Mouse (Mus musculus): ENCODE measurements around the gene Rnf224.

Gene Rnf224

DNA sequence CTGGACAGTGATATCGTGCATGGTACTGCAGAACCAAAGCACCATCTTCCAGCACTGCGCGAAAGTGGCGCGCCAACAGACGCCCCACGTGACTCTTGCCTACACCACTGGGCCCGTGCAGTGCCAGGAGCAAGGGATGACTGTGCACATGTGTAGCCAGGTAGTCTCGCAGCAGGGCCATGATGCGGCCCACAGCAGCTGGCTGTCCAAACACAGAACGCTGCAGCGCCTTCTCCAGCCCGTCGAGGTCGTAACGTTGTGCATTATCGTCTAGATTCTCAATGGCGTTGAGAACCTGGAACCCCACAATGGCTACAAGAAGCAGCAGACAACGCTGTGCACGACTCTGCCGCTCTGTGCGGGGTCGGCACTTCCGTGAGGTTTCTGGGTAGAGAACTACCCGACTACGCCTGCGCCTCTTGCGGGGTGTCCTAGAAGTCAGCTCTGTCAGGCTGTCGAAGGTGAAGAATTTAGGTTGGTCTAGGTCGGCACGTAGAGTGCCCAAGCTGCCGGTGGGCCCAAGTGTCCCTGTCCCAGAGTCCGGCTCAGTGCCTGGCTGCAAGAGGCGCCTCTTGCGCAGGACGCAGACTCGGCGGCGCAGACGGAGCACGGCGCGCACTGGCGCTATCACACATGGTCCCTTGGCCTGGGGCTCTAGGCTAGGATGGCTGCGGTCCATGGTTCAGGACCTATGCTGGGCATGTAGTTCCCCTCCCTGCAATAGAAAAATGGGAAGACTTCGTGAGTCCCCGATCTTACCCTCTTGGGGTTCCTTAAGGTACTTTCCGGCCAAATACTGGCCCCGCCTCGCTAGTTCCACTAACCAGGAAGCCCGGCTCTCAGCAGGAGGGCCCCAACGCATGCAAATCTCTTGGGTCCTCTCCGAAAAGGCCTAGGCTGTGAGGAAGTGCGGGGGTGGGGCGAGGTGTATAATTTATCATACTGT, 41.1 kb downstream of the Rnf224 start:
- DNase-seq (ENCODE audit: extremely low spot score, low spot score) = no peak

GRCm38 (mm10) chr2:25194486-25195171, 42.0 kb downstream of the Rnf224 start:
- DNase-seq (ENCODE audit: extremely low spot score, low spot score) = no peak

GRCm38 (mm10) chr2:25194006-25194405, 42.6 kb downstream of the Rnf224 start:
- no peak for DNase-seq (ENCODE audit: extremely low spot score, low spot score)

DNA sequence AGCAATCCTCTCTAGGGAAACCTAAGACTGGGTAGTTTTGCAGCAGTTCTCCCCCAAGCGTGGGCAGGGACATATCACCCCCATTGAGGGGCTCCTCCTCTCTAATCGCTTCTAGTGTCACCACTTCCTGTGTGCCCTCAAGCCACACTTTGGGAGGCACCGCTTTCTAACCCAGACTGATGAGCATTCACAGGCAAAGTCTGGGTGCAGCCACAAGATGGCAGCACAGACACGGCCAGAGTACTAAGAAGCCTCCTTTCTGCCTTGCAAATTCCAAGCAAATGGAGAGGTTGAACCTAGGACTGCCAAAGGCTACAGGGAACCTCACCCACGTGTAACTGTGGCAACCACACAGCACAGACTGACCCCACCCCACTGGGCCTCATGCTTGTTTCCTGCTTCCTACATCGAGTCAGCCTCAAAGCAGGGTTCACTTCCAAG, 43.2 kb downstream of the Rnf224 start:
- peak; percentile 82 for DNase-seq (ENCODE audit: extremely low spot score, low spot score)

DNA sequence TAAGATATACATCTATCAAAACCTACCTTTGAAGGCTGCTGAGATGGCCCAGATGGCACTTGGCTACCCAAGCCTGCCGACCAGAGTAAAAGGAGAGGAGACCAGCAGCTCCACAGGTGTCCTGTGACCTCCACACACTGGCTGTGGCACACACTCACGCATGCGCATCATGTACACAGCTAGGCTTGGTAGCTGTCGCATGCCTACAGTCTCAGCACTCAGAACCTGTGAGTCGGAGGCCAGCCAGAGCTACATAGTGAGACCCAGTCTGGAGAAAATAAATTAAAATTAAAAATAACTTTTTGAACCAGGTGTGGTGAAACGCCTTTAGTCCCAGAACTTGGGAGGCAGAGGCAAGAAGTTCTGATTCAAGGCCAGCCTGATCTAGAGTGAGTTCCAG, 48.7 kb downstream of the Rnf224 start:
- DNase-seq (ENCODE audit: extremely low spot score, low spot score) = no peak

DNA sequence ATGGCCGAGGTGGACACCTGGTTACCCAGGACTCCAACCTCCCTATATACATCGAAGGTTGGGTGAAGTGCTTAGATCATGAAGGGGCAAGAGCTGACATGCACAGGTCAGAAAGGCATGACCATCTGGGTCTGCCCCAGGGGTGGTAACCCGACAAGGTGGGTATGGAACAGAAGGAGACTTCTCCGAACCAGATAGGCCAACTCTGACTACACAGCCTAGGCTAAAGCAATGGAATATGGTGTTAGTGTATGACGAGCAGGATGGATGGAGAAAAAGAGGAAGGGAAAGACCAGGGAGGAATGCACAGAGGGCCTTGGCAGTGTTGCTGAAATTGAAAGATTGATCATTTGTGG, 50.0 kb downstream of the Rnf224 start:
- DNase-seq (ENCODE audit: extremely low spot score, low spot score) = no peak

DNA sequence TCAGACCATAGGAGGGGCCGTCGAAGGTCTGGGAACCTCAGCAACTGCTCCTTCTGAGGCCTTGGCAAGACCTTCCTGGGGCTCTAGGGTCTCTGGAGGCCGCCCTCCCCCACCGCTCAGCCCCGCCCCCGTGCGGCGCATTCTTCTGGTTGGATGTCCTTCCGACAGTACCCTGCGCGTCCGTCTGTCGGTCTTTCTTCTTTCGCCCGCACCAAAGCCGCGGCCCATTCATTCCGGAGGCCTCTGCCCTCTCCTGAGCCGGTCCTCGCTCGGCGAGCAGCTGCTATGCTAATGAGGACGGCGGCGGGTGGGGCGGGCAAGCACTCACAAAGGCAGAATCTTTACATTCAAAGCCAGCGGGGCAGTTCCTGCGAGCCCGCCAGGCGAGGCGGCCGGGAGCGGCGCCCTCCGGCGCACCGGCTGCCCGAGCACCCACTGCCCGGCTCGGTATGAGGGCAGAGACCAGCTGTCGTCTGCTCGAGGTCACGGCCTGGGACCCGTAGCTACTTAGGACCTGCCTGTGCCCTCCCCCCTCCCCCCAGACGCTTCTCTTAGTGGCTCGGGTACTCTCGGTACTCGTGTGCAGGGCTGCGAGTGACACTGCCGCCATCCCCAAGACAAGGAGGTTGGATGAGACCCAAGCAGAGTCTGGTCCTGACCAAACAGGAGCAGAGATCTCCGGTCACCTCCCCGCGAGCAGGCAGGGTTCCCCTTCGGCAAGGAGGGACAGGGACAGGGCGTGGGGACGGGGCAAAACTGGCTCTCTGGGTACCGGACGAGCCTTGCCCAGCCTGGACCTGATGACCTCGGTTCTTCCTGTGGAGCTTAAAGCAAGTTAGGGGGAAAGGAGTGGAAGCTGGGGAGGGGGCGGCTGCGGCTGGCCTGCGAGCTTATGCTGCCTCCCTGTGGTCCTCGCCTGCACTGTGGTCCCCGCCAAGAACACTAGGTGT, 50.7 kb downstream of the Rnf224 start:
- peak; percentile 90 for DNase-seq (ENCODE audit: extremely low spot score, low spot score)

DNA sequence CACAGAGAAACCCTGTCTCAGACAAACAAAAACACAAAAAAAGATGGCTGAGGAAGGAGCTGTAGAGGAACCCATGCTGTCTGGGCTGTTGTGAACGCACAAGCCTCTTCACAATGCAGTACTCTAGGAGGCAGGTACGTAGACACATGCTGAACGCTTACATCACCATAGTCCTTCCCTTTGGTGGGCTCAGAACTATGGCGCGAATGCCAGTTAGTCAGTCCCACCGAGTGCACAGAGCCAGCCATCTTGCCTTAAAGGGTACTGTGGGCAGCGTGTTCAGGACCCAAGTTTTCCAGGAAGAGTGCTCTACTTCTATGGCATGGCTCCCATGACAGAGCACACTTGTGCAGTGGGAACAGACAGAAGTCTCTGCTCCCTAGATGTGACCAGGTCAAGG, 52.1 kb downstream of the Rnf224 start:
- no peak for DNase-seq (ENCODE audit: extremely low spot score, low spot score)
